Mouse (Mus musculus) neural tube, embryonic 13.5 days (tissue): ENCODE measurements around the gene Dppa5a. TPM values are rescaled to one million over a fixed set of nuclear protein-coding genes. Genes with fewer than 3 reads are reported as not detected.
A peak's percentile ranks its signal among the peaks of the same experiment; 100 is the strongest.

Experiments
- ATAC-seq: fragments of 200-750 bp; cut with Nextera tagmentation; 2 replicates; pipeline ENCODE4 v1.8.0; 2017; ENCODE audit warnings: low read depth, mild to moderate bottlenecking, moderate TSS enrichment, moderate library complexity
- H3K27ac ChIP-seq: fragments of 300-500 bp; sonication (generic); replicated peaks from 2 replicates; pipeline ENCODE4 v1.5.1; 2015; ENCODE audit warnings: moderate library complexity, mild to moderate bottlenecking, inconsistent platforms
- H3K27me3 ChIP-seq: fragments of 300-500 bp; sonication (generic); 2 replicates; pipeline ENCODE4 v1.6.1; 2015; ENCODE audit warnings: mild to moderate bottlenecking, inconsistent platforms
- H3K36me3 ChIP-seq: fragments of 300-500 bp; sonication (generic); 2 replicates; pipeline ENCODE4 v1.6.1; 2015; ENCODE audit warnings: mild to moderate bottlenecking, inconsistent platforms
- H3K4me1 ChIP-seq: fragments of 300-500 bp; sonication (generic); replicated peaks from 2 replicates; pipeline ENCODE4 v1.6.1; 2015; ENCODE audit warnings: inconsistent platforms
- H3K4me2 ChIP-seq: fragments of 300-500 bp; sonication (generic); 2 replicates; pipeline ENCODE4 v1.6.1; 2015; ENCODE audit warnings: inconsistent platforms, mild to moderate bottlenecking, moderate library complexity
- H3K4me3 ChIP-seq: fragments of 300-500 bp; sonication (generic); 2 replicates; pipeline ENCODE4 v1.5.1; 2015; ENCODE audit warnings: mild to moderate bottlenecking, inconsistent platforms
- H3K9ac ChIP-seq: fragments of 300-500 bp; sonication (generic); 2 replicates; pipeline ENCODE4 v1.6.1; 2015; ENCODE audit warnings: moderate library complexity, mild to moderate bottlenecking, inconsistent platforms
- H3K9me3 ChIP-seq: fragments of 300-500 bp; sonication (generic); 2 replicates; pipeline ENCODE4 v1.6.1; 2016; ENCODE audit warnings: inconsistent platforms
- WGBS: fragments of 180-500 bp; shearing (Covaris S2); methylation state at CpG from one replicate; pipeline ENCODE4 v1.1.7; 2015; 5-methylcytosine and 5-hydroxymethylcytosine counted together
- polyA plus RNA-seq: library from polyadenylated mRNA; unstranded; fragments of >200 nt; fragmentation: Nextera tagmentation; extraction: Ambion mirVana; gene quantifications from 2 replicates; pipeline ENCODE4 v1.2.1, GENCODE M21; 2015

Gene Dppa5a
- polyA plus RNA-seq, 1 experiment from 2014 or later: 1.9 TPM

- Histone ChIP-seq H3K9me3 (no peaks in the 10 kb centered on the region), H3K4me3 (peak overlapping the region; percentile 37), H3K27me3 (0 out of 2 replicates have a peak, but pooled peaks cover 10% of the 10 kb centered on the region), H3K9ac (peak overlapping the region; percentile 65; the same call in 1 of the 2 replicates), H3K4me2 (peak overlapping the region; percentile 64), H3K36me3 (no peaks in the 10 kb centered on the region), H3K27ac (no peak overlapping the region), H3K4me1 (peaks cover 13% of the 10 kb centered on the region)
- 41% methylated on average over 8 of the region's 8 CpGs for WGBS
- ATAC-seq: no peak
These were observed 9.6 kb upstream of the Dppa5a start for GRCm38 (mm10) chr9:78377546-78377945.

GRCm38 (mm10) chr9:78375486-78375885 is 7.5 kb upstream of the Dppa5a start:
- H3K9me3 ChIP-seq: no peaks in the 10 kb centered on the region
- ATAC-seq: no peak
- H3K9ac ChIP-seq: no peak overlapping the region
- WGBS: 81% methylated on average over 4 of the region's 4 CpGs
- H3K36me3 ChIP-seq: no peaks in the 10 kb centered on the region
- H3K27me3 ChIP-seq: 0 out of 2 replicates have a peak, but pooled peaks cover 10% of the 10 kb centered on the region
- no peak overlapping the region for H3K27ac ChIP-seq
- no peak overlapping the region for H3K4me2 ChIP-seq
- H3K4me3 ChIP-seq: no peak overlapping the region
- H3K4me1 ChIP-seq: peaks cover 13% of the 10 kb centered on the region

GRCm38 (mm10) chr9:78374885-78375389 is 7.0 kb upstream of the Dppa5a start:
- Histone ChIP-seq H3K27me3 (0 out of 2 replicates have a peak, but pooled peaks cover 9% of the 10 kb centered on the region), H3K9ac (no peak overlapping the region), H3K9me3 (no peaks in the 10 kb centered on the region), H3K4me2 (no peak overlapping the region), H3K4me1 (peaks cover 13% of the 10 kb centered on the region), H3K27ac (no peak overlapping the region), H3K4me3 (no peak overlapping the region), H3K36me3 (no peaks in the 10 kb centered on the region)
- no peak for ATAC-seq
- WGBS: 81% methylated on average over 1 of the region's 1 CpGs

GRCm38 (mm10) chr9:78374397-78374796 is 6.4 kb upstream of the Dppa5a start:
- 0 out of 2 replicates have a peak, but pooled peaks cover 4% of the 10 kb centered on the region for H3K27me3 ChIP-seq
- no peak for ATAC-seq
- H3K4me1 ChIP-seq: peaks cover 13% of the 10 kb centered on the region
- H3K4me2 ChIP-seq: no peak overlapping the region
- H3K9me3 ChIP-seq: no peaks in the 10 kb centered on the region
- no peaks in the 10 kb centered on the region for H3K36me3 ChIP-seq
- no peak overlapping the region for H3K27ac ChIP-seq
- WGBS: 57% methylated on average over 5 of the region's 5 CpGs
- no peak overlapping the region for H3K9ac ChIP-seq
- H3K4me3 ChIP-seq: no peak overlapping the region

- H3K27ac ChIP-seq: no peak overlapping the region
- no peak overlapping the region for H3K4me2 ChIP-seq
- H3K9me3 ChIP-seq: no peaks in the 10 kb centered on the region
- no peaks in the 10 kb centered on the region for H3K27me3 ChIP-seq
- ATAC-seq: no peak
- no peak overlapping the region for H3K9ac ChIP-seq
- WGBS: 87% methylated on average over 10 of the region's 10 CpGs
- H3K4me3 ChIP-seq: no peak overlapping the region
- peaks cover 6% of the 10 kb centered on the region for H3K4me1 ChIP-seq
- no peaks in the 10 kb centered on the region for H3K36me3 ChIP-seq
These were observed 5.0 kb upstream of the Dppa5a start for GRCm38 (mm10) chr9:78372827-78373504.

GRCm38 (mm10) chr9:78371441-78371840 is 3.5 kb upstream of the Dppa5a start:
- Histone ChIP-seq H3K27ac (no peak overlapping the region), H3K9me3 (no peaks in the 10 kb centered on the region), H3K4me1 (no peaks in the 10 kb centered on the region), H3K4me2 (no peak overlapping the region), H3K36me3 (no peaks in the 10 kb centered on the region), H3K27me3 (no peaks in the 10 kb centered on the region), H3K4me3 (no peak overlapping the region), H3K9ac (no peak overlapping the region)
- whole genome bisulfite sequencing: 94% methylated on average over 3 of the region's 3 CpGs
- ATAC-seq: no peak

GRCm38 (mm10) chr9:78369786-78370185 is 1.8 kb upstream of the Dppa5a start:
- no peak for ATAC-seq
- no peak overlapping the region for H3K9ac ChIP-seq
- H3K27me3 ChIP-seq: no peaks in the 10 kb centered on the region

GRCm38 (mm10) chr9:78369349-78369748 is 1.4 kb upstream of the Dppa5a start:
- ATAC-seq: no peak
- 89% methylated on average over 2 of the region's 2 CpGs for WGBS

More at GRCm38 (mm10) chr9:78369786-78370185, 1.8 kb upstream of the Dppa5a start:
- H3K4me3 ChIP-seq: no peak overlapping the region
- H3K4me2 ChIP-seq: no peak overlapping the region
- no peak overlapping the region for H3K27ac ChIP-seq
- H3K9me3 ChIP-seq: no peaks in the 10 kb centered on the region
- H3K36me3 ChIP-seq: no peaks in the 10 kb centered on the region
- no peaks in the 10 kb centered on the region for H3K4me1 ChIP-seq
- WGBS: 90% methylated on average over 7 of the region's 7 CpGs

GRCm38 (mm10) chr9:78368671-78369293 is 805 bp upstream of the Dppa5a start:
- ATAC-seq: no peak
- no peaks in the 10 kb centered on the region for H3K9me3 ChIP-seq

More at GRCm38 (mm10) chr9:78369349-78369748, 1.4 kb upstream of the Dppa5a start:
- Histone ChIP-seq H3K36me3 (no peaks in the 10 kb centered on the region), H3K9me3 (no peaks in the 10 kb centered on the region), H3K27me3 (no peaks in the 10 kb centered on the region), H3K4me3 (no peak overlapping the region), H3K4me1 (no peaks in the 10 kb centered on the region), H3K27ac (no peak overlapping the region), H3K9ac (no peak overlapping the region), H3K4me2 (no peak overlapping the region)

GRCm38 (mm10) chr9:78365850-78366544 is 2.0 kb downstream of the Dppa5a start:
- H3K9ac ChIP-seq: no peak overlapping the region
- no peaks in the 10 kb centered on the region for H3K27me3 ChIP-seq
- H3K4me2 ChIP-seq: no peak overlapping the region
- no peak overlapping the region for H3K27ac ChIP-seq
- H3K9me3 ChIP-seq: no peaks in the 10 kb centered on the region
- no peaks in the 10 kb centered on the region for H3K36me3 ChIP-seq
- no peak for ATAC-seq
- H3K4me1 ChIP-seq: no peaks in the 10 kb centered on the region
- H3K4me3 ChIP-seq: no peak overlapping the region
- 81% methylated on average over 13 of the region's 13 CpGs for WGBS

More at GRCm38 (mm10) chr9:78368671-78369293, 805 bp upstream of the Dppa5a start:
- Histone ChIP-seq H3K36me3 (no peaks in the 10 kb centered on the region), H3K27ac (no peak overlapping the region), H3K4me2 (no peak overlapping the region), H3K27me3 (no peaks in the 10 kb centered on the region), H3K4me3 (no peak overlapping the region), H3K9ac (no peak overlapping the region), H3K4me1 (no peaks in the 10 kb centered on the region)
- 84% methylated on average over 3 of the region's 3 CpGs for WGBS

- H3K4me1 ChIP-seq: no peaks in the 10 kb centered on the region
- H3K27ac ChIP-seq: no peak overlapping the region
- no peak for ATAC-seq
- H3K27me3 ChIP-seq: no peaks in the 10 kb centered on the region
- H3K36me3 ChIP-seq: no peaks in the 10 kb centered on the region
- H3K4me2 ChIP-seq: no peak overlapping the region
- H3K4me3 ChIP-seq: no peak overlapping the region
- no peak overlapping the region for H3K9ac ChIP-seq
- no peaks in the 10 kb centered on the region for H3K9me3 ChIP-seq
- WGBS: 86% methylated on average over 6 of the region's 6 CpGs
These were observed 3.3 kb downstream of the Dppa5a start for GRCm38 (mm10) chr9:78364701-78365100.

GRCm38 (mm10) chr9:78363374-78363773 is 4.6 kb downstream of the Dppa5a start:
- H3K9ac ChIP-seq: no peak overlapping the region
- H3K4me2 ChIP-seq: no peak overlapping the region
- H3K4me1 ChIP-seq: no peaks in the 10 kb centered on the region
- H3K27ac ChIP-seq: no peak overlapping the region
- H3K27me3 ChIP-seq: no peaks in the 10 kb centered on the region
- H3K9me3 ChIP-seq: no peaks in the 10 kb centered on the region
- no peak overlapping the region for H3K4me3 ChIP-seq
- no peaks in the 10 kb centered on the region for H3K36me3 ChIP-seq
- ATAC-seq: no peak
- 78% methylated on average over 6 of the region's 6 CpGs for WGBS
